Mouse (Mus musculus): Measurements from ENCODE around the gene Cdh13.

GRCm38 (mm10) chr8:118239186-118239585, 44.3 kb upstream of the Cdh13 start:
- TF ChIP-seq POLR2AphosphoS2 (IDR thresholded peaks at IDR 0.05; ENCODE audit: insufficient read length, low read depth), result no peak
- TF ChIP-seq POLR2A (IDR thresholded peaks at IDR 0.05; ENCODE audit: insufficient read length, low read depth), result no peak
- TF ChIP-seq MYOG (IDR thresholded peaks at IDR 0.05; ENCODE audit: control insufficient read depth in 1 of 3, insufficient read depth in 1 of 3, insufficient read length in 2 of 3, low read depth in 2 of 3), result no peak
- no peak for TF ChIP-seq TCF12 (IDR thresholded peaks at IDR 0.05; ENCODE audit: insufficient read depth, poor library complexity, severe bottlenecking)
- no peak for TF ChIP-seq MAX (IDR thresholded peaks at IDR 0.05; ENCODE audit: low read depth)
- no peak for TF ChIP-seq CEBPB (IDR thresholded peaks at IDR 0.05; ENCODE audit: insufficient read depth, poor library complexity, severe bottlenecking)
- TF ChIP-seq USF1 (IDR thresholded peaks at IDR 0.05; ENCODE audit: low read depth), result no peak
- no peak for TF ChIP-seq E2F4 (IDR thresholded peaks at IDR 0.05; ENCODE audit: insufficient read depth)

All from myocyte (in vitro differentiated cells).